Mouse (Mus musculus) liver, embryonic 12.5 days (tissue): Measurements from ENCODE around the gene Ranbp17. TPM values are rescaled to one million over a fixed set of nuclear protein-coding genes. Genes with fewer than 3 reads are reported as not detected.

Experiments
- ATAC-seq: fragments of 200-750 bp; cut with Nextera tagmentation; 2 replicates; pipeline ENCODE4 v1.8.0; 2017; ENCODE audit warnings: moderate number of reproducible peaks, mild to moderate bottlenecking, moderate library complexity
- H3K27ac ChIP-seq: fragments of 300-500 bp; sonication (generic); 2 replicates; pipeline ENCODE4 v1.5.1; 2016; ENCODE audit warnings: mild to moderate bottlenecking
- H3K27me3 ChIP-seq: fragments of 300-500 bp; sonication (generic); replicated peaks from 2 replicates; pipeline ENCODE4 v1.6.1; 2016; ENCODE audit warnings: mild to moderate bottlenecking, moderate library complexity
- H3K36me3 ChIP-seq: fragments of 300-500 bp; sonication (generic); 2 replicates; pipeline ENCODE4 v1.6.1; 2016; ENCODE audit warnings: mild to moderate bottlenecking, moderate library complexity
- H3K4me1 ChIP-seq: fragments of 300-500 bp; sonication (generic); 2 replicates; pipeline ENCODE4 v1.6.1; 2016
- H3K4me2 ChIP-seq: fragments of 300-500 bp; sonication (generic); 2 replicates; pipeline ENCODE4 v1.6.1; 2016; ENCODE audit warnings: mild to moderate bottlenecking, moderate library complexity
- H3K4me3 ChIP-seq: fragments of 300-500 bp; sonication (generic); 2 replicates; pipeline ENCODE4 v1.5.1; 2016; ENCODE audit warnings: mild to moderate bottlenecking, moderate library complexity
- H3K9ac ChIP-seq: fragments of 300-500 bp; sonication (generic); 2 replicates; pipeline ENCODE4 v1.6.1; 2016; ENCODE audit warnings: mild to moderate bottlenecking, moderate library complexity
- H3K9me3 ChIP-seq: fragments of 300-500 bp; sonication (generic); replicated peaks from 2 replicates; pipeline ENCODE4 v1.6.1; 2016; ENCODE audit warnings: mild to moderate bottlenecking, moderate library complexity
- WGBS: fragments of 180-500 bp; shearing (Covaris S2); methylation state at CpG from one replicate; pipeline ENCODE4 v1.1.7; 2016; ENCODE audit not compliant: insufficient replicate concordance; 5-methylcytosine and 5-hydroxymethylcytosine counted together
- polyA plus RNA-seq: library from polyadenylated mRNA; unstranded; fragments of >200 nt; fragmentation: Nextera tagmentation; extraction: Ambion mirVana; gene quantifications from 2 replicates; pipeline ENCODE4 v1.2.1, GENCODE M21; 2016

The Ranbp17 gene
- polyA plus RNA-seq, 1 experiment from 2014 or later = 4.1 TPM

- 71% methylated on average over 3 of the region's 3 CpGs for WGBS
- no peaks in the 10 kb centered on the region for H3K36me3 ChIP-seq
- H3K27ac ChIP-seq = no peak overlapping the region
- H3K4me3 ChIP-seq = no peak overlapping the region
- no peak overlapping the region for H3K9ac ChIP-seq
- no peaks in the 10 kb centered on the region for H3K4me1 ChIP-seq
- H3K9me3 ChIP-seq = no peaks in the 10 kb centered on the region
- H3K27me3 ChIP-seq = no peaks in the 10 kb centered on the region
- no peak for ATAC-seq
- no peak overlapping the region for H3K4me2 ChIP-seq
Measured at GRCm38 (mm10) chr11:33398701-33399100, 114.8 kb downstream of the Ranbp17 start.

- ATAC-seq = no peak
- H3K4me3 ChIP-seq = no peak overlapping the region
- H3K27me3 ChIP-seq = no peaks in the 10 kb centered on the region
- H3K36me3 ChIP-seq = no peaks in the 10 kb centered on the region
- no peak overlapping the region for H3K27ac ChIP-seq
- H3K9ac ChIP-seq = no peak overlapping the region
- no peaks in the 10 kb centered on the region for H3K9me3 ChIP-seq
- no peak overlapping the region for H3K4me2 ChIP-seq
- H3K4me1 ChIP-seq = no peaks in the 10 kb centered on the region
- 75% methylated on average over 6 of the region's 6 CpGs for WGBS
Measured at GRCm38 (mm10) chr11:33396275-33396674, 117.3 kb downstream of the Ranbp17 start.

- no peak overlapping the region for H3K27ac ChIP-seq
- no peaks in the 10 kb centered on the region for H3K27me3 ChIP-seq
- H3K4me1 ChIP-seq = no peaks in the 10 kb centered on the region
- no peak for ATAC-seq
- no peaks in the 10 kb centered on the region for H3K9me3 ChIP-seq
- WGBS = 71% methylated on average over 3 of the region's 3 CpGs
- H3K36me3 ChIP-seq = no peaks in the 10 kb centered on the region
- no peak overlapping the region for H3K9ac ChIP-seq
- no peak overlapping the region for H3K4me2 ChIP-seq
- no peak overlapping the region for H3K4me3 ChIP-seq
Measured at GRCm38 (mm10) chr11:33394093-33394492, 119.5 kb downstream of the Ranbp17 start.

GRCm38 (mm10) chr11:33388685-33389084 is 124.9 kb downstream of the Ranbp17 start:
- H3K4me1 ChIP-seq = no peaks in the 10 kb centered on the region
- 78% methylated on average over 2 of the region's 2 CpGs for WGBS
- no peaks in the 10 kb centered on the region for H3K9me3 ChIP-seq
- H3K27me3 ChIP-seq = no peaks in the 10 kb centered on the region
- H3K9ac ChIP-seq = no peak overlapping the region
- no peaks in the 10 kb centered on the region for H3K36me3 ChIP-seq
- no peak overlapping the region for H3K4me3 ChIP-seq
- no peak overlapping the region for H3K4me2 ChIP-seq
- no peak for ATAC-seq
- H3K27ac ChIP-seq = no peak overlapping the region

- H3K9me3 ChIP-seq = no peaks in the 10 kb centered on the region
Measured at GRCm38 (mm10) chr11:33361867-33362266, 151.7 kb downstream of the Ranbp17 start.

GRCm38 (mm10) chr11:33349269-33349668 is 164.3 kb downstream of the Ranbp17 start:
- Histone ChIP-seq H3K27ac (no peak overlapping the region), H3K36me3 (no peaks in the 10 kb centered on the region), H3K4me3 (no peak overlapping the region), H3K4me2 (no peak overlapping the region), H3K4me1 (no peaks in the 10 kb centered on the region), H3K9ac (no peak overlapping the region), H3K9me3 (no peaks in the 10 kb centered on the region), H3K27me3 (no peaks in the 10 kb centered on the region)
- ATAC-seq = no peak
- WGBS = 57% methylated on average over 2 of the region's 2 CpGs

More at GRCm38 (mm10) chr11:33361867-33362266, 151.7 kb downstream of the Ranbp17 start:
- Histone ChIP-seq H3K9ac (no peak overlapping the region), H3K4me2 (no peak overlapping the region), H3K4me3 (no peak overlapping the region), H3K27me3 (no peaks in the 10 kb centered on the region), H3K27ac (no peak overlapping the region), H3K4me1 (no peaks in the 10 kb centered on the region), H3K36me3 (no peaks in the 10 kb centered on the region)
- ATAC-seq = no peak
- WGBS = 83% methylated on average over 5 of the region's 5 CpGs

DNA sequence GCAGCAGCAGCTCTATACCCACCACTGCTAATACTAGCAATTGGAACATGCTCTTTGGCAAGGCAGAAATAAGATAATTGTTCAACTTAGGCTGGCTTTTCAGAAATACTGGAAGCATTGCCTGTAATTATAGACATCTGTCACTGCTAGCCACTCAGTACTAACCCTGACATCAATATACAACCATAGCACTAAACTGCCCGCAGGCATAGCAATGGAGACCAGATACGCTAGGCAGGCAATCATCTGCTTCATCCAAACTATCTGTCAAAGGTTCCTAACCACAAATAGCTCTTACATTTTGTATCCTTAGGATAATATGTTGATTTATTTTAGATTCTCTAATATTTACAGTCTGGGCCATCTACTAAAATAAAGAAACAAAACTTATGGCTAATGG is 171.5 kb downstream of the Ranbp17 start:
- no peaks in the 10 kb centered on the region for H3K27me3 ChIP-seq
- H3K4me3 ChIP-seq = no peak overlapping the region
- no peak overlapping the region for H3K9ac ChIP-seq
- no peak for ATAC-seq
- no peaks in the 10 kb centered on the region for H3K4me1 ChIP-seq
- no peaks in the 10 kb centered on the region for H3K36me3 ChIP-seq
- WGBS = 78% methylated on average over 2 of the region's 2 CpGs
- H3K4me2 ChIP-seq = no peak overlapping the region
- H3K27ac ChIP-seq = no peak overlapping the region
- H3K9me3 ChIP-seq = no peaks in the 10 kb centered on the region

GRCm38 (mm10) chr11:33336552-33337121 is 176.9 kb downstream of the Ranbp17 start:
- Histone ChIP-seq H3K27me3 (no peaks in the 10 kb centered on the region), H3K4me2 (no peak overlapping the region), H3K27ac (no peak overlapping the region), H3K36me3 (no peaks in the 10 kb centered on the region), H3K9ac (no peak overlapping the region), H3K4me3 (no peak overlapping the region), H3K9me3 (no peaks in the 10 kb centered on the region), H3K4me1 (no peaks in the 10 kb centered on the region)
- no peak for ATAC-seq
- 45% methylated on average over 7 of the region's 7 CpGs for WGBS

DNA sequence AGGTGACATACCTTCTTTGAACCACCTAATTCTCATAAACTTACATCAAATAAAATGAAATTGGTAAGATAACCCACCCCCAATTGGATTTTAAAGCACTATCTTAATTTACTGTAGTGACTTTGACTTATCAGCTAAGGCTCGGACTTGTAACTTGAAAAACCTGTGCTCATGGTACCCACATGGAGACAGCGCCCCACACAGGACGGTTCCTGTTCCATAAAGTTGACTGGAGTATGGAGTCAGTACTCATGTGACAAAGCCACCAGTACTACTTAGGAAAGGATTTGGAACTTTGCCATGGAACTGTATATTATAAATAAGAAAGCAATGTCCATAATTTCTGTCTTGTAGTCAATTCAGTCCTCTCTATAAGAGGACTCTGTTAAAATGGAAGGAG is 177.9 kb downstream of the Ranbp17 start:
- no peaks in the 10 kb centered on the region for H3K27me3 ChIP-seq
- H3K36me3 ChIP-seq = no peaks in the 10 kb centered on the region
- no peak overlapping the region for H3K4me3 ChIP-seq
- H3K4me2 ChIP-seq = no peak overlapping the region
- H3K9ac ChIP-seq = no peak overlapping the region
- no peak overlapping the region for H3K27ac ChIP-seq
- ATAC-seq = no peak
- no peaks in the 10 kb centered on the region for H3K9me3 ChIP-seq
- 74% methylated on average over 3 of the region's 3 CpGs for WGBS
- no peaks in the 10 kb centered on the region for H3K4me1 ChIP-seq

GRCm38 (mm10) chr11:33332137-33332536 is 181.4 kb downstream of the Ranbp17 start:
- Histone ChIP-seq H3K9ac (no peak overlapping the region), H3K4me1 (no peaks in the 10 kb centered on the region), H3K4me3 (no peak overlapping the region), H3K36me3 (no peaks in the 10 kb centered on the region), H3K4me2 (no peak overlapping the region), H3K27ac (no peak overlapping the region), H3K9me3 (no peaks in the 10 kb centered on the region), H3K27me3 (no peaks in the 10 kb centered on the region)
- WGBS = 55% methylated on average over 5 of the region's 5 CpGs
- ATAC-seq = no peak

DNA sequence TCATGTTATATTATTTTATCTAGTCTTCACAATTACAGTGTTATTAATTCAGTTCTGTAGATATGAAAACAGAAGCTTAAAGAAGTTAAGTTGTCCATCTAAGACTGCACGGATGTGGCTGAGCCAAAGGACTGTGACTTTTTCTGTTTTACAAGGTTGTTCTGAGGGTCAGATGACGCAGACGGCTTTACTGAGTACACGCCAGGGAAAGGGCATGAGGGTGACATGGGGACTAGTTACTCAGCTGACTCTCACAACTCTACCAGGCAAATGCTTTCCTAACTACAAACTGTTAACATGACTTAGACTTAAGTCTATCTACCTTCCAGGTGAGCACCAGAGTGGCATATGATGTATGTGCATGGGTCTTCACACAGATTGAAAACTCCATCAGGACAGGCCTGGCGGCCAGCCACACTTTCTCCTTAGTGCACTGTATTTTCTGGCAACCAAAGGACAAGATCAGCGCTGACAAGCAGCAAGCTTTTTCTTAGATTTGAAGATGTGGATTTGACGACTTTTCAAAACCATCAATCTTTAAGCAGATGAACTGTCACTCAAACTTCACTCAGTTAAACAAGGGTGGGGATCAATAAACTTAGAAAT is 194.4 kb downstream of the Ranbp17 start:
- H3K4me1 ChIP-seq = no peaks in the 10 kb centered on the region
- no peak overlapping the region for H3K27ac ChIP-seq
- H3K27me3 ChIP-seq = no peaks in the 10 kb centered on the region
- H3K4me2 ChIP-seq = no peak overlapping the region
- H3K36me3 ChIP-seq = no peaks in the 10 kb centered on the region
- H3K4me3 ChIP-seq = no peak overlapping the region
- no peak for ATAC-seq
- no peaks in the 10 kb centered on the region for H3K9me3 ChIP-seq
- 76% methylated on average over 7 of the region's 7 CpGs for WGBS
- H3K9ac ChIP-seq = no peak overlapping the region

GRCm38 (mm10) chr11:33309566-33309965 is 204.0 kb downstream of the Ranbp17 start:
- H3K4me1 ChIP-seq = no peaks in the 10 kb centered on the region
- no peaks in the 10 kb centered on the region for H3K36me3 ChIP-seq
- ATAC-seq = no peak
- WGBS = 64% methylated on average over 4 of the region's 4 CpGs
- no peak overlapping the region for H3K4me3 ChIP-seq
- no peak overlapping the region for H3K9ac ChIP-seq
- H3K9me3 ChIP-seq = no peaks in the 10 kb centered on the region
- H3K27ac ChIP-seq = no peak overlapping the region
- H3K4me2 ChIP-seq = no peak overlapping the region
- no peaks in the 10 kb centered on the region for H3K27me3 ChIP-seq

DNA sequence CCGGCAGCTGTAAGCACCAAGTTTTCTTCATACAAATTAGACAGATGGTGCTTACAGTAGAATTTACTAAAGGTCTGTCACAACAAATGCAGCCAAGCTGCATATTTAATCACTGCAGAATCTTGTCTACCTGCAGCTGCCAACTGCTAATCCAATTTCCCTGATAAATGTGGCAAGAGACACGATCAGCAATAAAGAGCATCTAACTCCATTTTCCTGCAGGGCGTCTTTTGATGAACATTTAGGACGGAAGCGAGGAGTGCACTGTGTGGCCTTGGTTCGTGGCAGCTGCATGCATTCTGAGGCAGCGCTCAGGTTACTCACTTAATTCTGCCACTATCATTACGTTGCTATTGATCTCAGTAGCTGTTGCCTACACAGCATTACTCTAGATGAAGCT is 212.7 kb downstream of the Ranbp17 start:
- no peaks in the 10 kb centered on the region for H3K36me3 ChIP-seq
- no peak for ATAC-seq
- no peaks in the 10 kb centered on the region for H3K4me1 ChIP-seq
- no peak overlapping the region for H3K4me2 ChIP-seq
- H3K27me3 ChIP-seq = no peaks in the 10 kb centered on the region
- H3K4me3 ChIP-seq = no peak overlapping the region
- no peak overlapping the region for H3K27ac ChIP-seq
- no peaks in the 10 kb centered on the region for H3K9me3 ChIP-seq
- 72% methylated on average over 8 of the region's 8 CpGs for WGBS
- no peak overlapping the region for H3K9ac ChIP-seq
